Mouse (Mus musculus) midbrain, embryonic 12.5 days (tissue): Measurements from ENCODE around the gene Tceal8. TPM values are rescaled to one million over a fixed set of nuclear protein-coding genes. Genes with fewer than 3 reads are reported as not detected.
"Not testable (repeated sequence)": the region's sequence is repeated elsewhere in the genome, so short reads cannot be mapped to it uniquely, and the experiment has no call there.

ENCODE experiments used
- ATAC-seq: fragments of 200-750 bp; cut with Nextera tagmentation; 2 replicates; pipeline ENCODE4 v1.8.0; 2017; ENCODE audit warnings: low read depth, moderate TSS enrichment, moderate library complexity; ENCODE audit not compliant: low FRiP score
- H3K27ac ChIP-seq: fragments of 300-500 bp; sonication (generic); replicated peaks from 2 replicates; pipeline ENCODE4 v1.5.1; 2016; ENCODE audit warnings: mild to moderate bottlenecking
- H3K27me3 ChIP-seq: fragments of 300-500 bp; sonication (generic); 2 replicates; pipeline ENCODE4 v1.6.1; 2016; ENCODE audit warnings: mild to moderate bottlenecking
- H3K36me3 ChIP-seq: fragments of 300-500 bp; sonication (generic); 2 replicates; pipeline ENCODE4 v1.6.1; 2016
- H3K4me1 ChIP-seq: fragments of 300-500 bp; sonication (generic); 2 replicates; pipeline ENCODE4 v1.6.1; 2016
- H3K4me2 ChIP-seq: fragments of 300-500 bp; sonication (generic); replicated peaks from 2 replicates; pipeline ENCODE4 v1.6.1; 2016; ENCODE audit warnings: mild to moderate bottlenecking, moderate library complexity
- H3K4me3 ChIP-seq: fragments of 300-500 bp; sonication (generic); 2 replicates; pipeline ENCODE4 v1.5.1; 2016; ENCODE audit warnings: mild to moderate bottlenecking
- H3K9ac ChIP-seq: fragments of 300-500 bp; sonication (generic); replicated peaks from 2 replicates; pipeline ENCODE4 v1.6.1; 2016; ENCODE audit warnings: mild to moderate bottlenecking, moderate library complexity
- H3K9me3 ChIP-seq: fragments of 300-500 bp; sonication (generic); 2 replicates; pipeline ENCODE4 v1.6.1; 2016; ENCODE audit warnings: mild to moderate bottlenecking
- WGBS: fragments of 180-500 bp; shearing (Covaris S2); methylation state at CpG from one replicate; pipeline ENCODE4 v1.1.7; 2016; 5-methylcytosine and 5-hydroxymethylcytosine counted together
- polyA plus RNA-seq: library from polyadenylated mRNA; unstranded; fragments of >200 nt; fragmentation: Nextera tagmentation; extraction: Ambion mirVana; gene quantifications from 2 replicates; pipeline ENCODE4 v1.2.1, GENCODE M21; 2016

Gene Tceal8
- polyA plus RNA-seq, 1 experiment from 2014 or later, result 164 TPM

GRCm38 (mm10) chrX:136172786-136173185 lies 644 bp upstream of the Tceal8 start:
- Histone ChIP-seq H3K36me3 (no peaks in the 10 kb centered on the region), H3K9me3 (no peaks in the 10 kb centered on the region), H3K27me3 (no peaks in the 10 kb centered on the region; the same call in 1 of the 2 replicates), H3K4me2 (peak overlapping the region; percentile 45), H3K4me3 (peak overlapping the region; percentile 54), H3K27ac (peak overlapping the region; percentile 77; the same call in 1 of the 2 replicates), H3K9ac (peak overlapping the region; percentile 47; the same call in 1 of the 2 replicates), H3K4me1 (0 out of 2 replicates have a peak, but pooled peaks cover 2% of the 10 kb centered on the region)
- 39% methylated on average over 10 of the region's 10 CpGs for WGBS
- ATAC-seq, result no peak

DNA sequence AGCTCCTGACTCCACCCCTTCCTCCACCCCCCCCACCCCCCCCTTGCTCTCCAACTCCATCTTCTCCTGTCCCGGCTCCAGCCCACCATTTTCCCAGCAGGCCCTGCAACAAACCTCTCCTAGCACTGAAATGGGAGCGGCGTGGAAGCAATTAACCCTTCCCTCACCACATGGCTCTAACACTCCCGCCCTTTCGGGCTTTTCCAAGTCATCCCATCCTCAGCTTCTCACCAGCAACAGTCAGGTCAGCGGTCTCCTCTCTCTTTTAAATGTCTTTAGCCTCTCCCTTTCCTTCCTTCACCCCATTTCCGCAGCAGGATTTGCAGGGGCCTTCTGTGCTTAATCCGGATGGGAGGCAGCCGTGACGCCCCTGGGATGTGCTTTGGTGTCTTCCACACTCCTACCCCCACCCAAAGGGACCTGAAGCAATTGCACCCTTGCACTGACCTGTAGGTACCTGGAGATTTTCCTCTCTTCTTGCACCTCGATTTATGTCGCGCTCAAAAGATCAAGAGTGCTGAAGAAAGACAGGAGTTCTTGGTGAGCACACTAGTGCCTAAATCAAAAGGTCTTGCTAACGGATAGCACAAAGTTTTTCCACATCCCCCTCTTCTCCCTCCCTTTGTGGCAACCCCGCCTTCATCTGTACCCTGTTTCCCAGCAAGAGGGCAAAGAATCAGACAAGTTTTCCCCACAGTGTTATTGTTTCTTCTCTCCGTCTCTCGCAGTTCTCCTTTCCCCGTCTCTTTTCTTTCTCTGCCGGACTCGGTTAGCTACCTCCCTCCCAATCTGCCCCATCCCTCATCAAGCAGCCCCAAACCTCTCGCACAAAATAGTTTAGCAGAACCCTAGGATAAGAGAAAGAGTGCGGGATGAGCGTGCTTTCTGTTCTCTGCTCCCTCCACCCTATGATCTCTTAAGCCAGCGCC lies 689 bp downstream of the Tceal8 start:
- Histone ChIP-seq H3K27me3 (no peaks in the 10 kb centered on the region; the same call in 1 of the 2 replicates), H3K27ac (peak overlapping the region; percentile 78), H3K9ac (peak overlapping the region; percentile 65), H3K36me3 (no peaks in the 10 kb centered on the region), H3K4me2 (peak overlapping the region; percentile 51), H3K4me3 (peak overlapping the region; percentile 54), H3K9me3 (no peaks in the 10 kb centered on the region), H3K4me1 (0 out of 2 replicates have a peak, but pooled peaks cover 2% of the 10 kb centered on the region)
- whole genome bisulfite sequencing, result 19% methylated on average over 24 of the region's 24 CpGs
- ATAC-seq, result peak; percentile 68

DNA sequence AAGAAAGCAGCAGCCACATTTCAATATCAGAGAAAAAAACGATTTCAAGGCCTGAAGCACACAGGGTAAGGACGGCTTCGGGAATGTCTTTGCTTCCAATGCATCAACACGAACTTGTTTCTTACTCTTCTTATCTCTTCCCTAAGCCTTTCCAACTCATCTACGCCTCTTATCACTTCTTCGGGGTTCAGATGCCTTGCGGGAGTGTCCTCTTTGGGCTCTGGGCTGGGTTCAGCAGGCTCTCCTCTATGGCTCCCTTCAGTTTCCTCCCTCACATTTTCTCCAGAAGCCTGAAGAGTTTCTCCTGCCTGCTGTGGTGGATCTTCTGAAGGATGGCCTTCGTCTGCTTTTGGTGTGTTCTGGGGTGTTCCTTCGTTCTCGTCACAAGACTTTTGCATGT lies 1.5 kb downstream of the Tceal8 start:
- H3K4me3 ChIP-seq, result peak overlapping the region; percentile 54
- no peak for ATAC-seq
- no peaks in the 10 kb centered on the region; the same call in 1 of the 2 replicates for H3K27me3 ChIP-seq
- H3K9ac ChIP-seq, result no peak overlapping the region
- WGBS, result 65% methylated on average over 10 of the region's 10 CpGs
- peak overlapping the region; percentile 51 for H3K4me2 ChIP-seq
- no peaks in the 10 kb centered on the region for H3K36me3 ChIP-seq
- no peak overlapping the region for H3K27ac ChIP-seq
- H3K9me3 ChIP-seq, result no peaks in the 10 kb centered on the region
- H3K4me1 ChIP-seq, result 0 out of 2 replicates have a peak, but pooled peaks cover 2% of the 10 kb centered on the region

GRCm38 (mm10) chrX:136144195-136144594 lies 27.9 kb downstream of the Tceal8 start:
- 86% methylated on average over 7 of the region's 7 CpGs for WGBS
- H3K36me3 ChIP-seq, result no peaks in the 10 kb centered on the region
- H3K4me1 ChIP-seq, result no peaks in the 10 kb centered on the region
- no peak overlapping the region for H3K4me3 ChIP-seq
- no peaks in the 10 kb centered on the region for H3K9me3 ChIP-seq
- no peaks in the 10 kb centered on the region for H3K27me3 ChIP-seq
- no peak for ATAC-seq
- H3K4me2 ChIP-seq, result no peak overlapping the region
- no peak overlapping the region for H3K27ac ChIP-seq
- H3K9ac ChIP-seq, result no peak overlapping the region

GRCm38 (mm10) chrX:136143711-136144110 lies 28.4 kb downstream of the Tceal8 start:
- Histone ChIP-seq H3K27ac (no peak overlapping the region), H3K4me3 (no peak overlapping the region), H3K4me2 (no peak overlapping the region), H3K4me1 (no peaks in the 10 kb centered on the region), H3K36me3 (no peaks in the 10 kb centered on the region), H3K9ac (no peak overlapping the region), H3K27me3 (no peaks in the 10 kb centered on the region), H3K9me3 (no peaks in the 10 kb centered on the region)
- no peak for ATAC-seq
- WGBS, result 86% methylated on average over 2 of the region's 2 CpGs

DNA sequence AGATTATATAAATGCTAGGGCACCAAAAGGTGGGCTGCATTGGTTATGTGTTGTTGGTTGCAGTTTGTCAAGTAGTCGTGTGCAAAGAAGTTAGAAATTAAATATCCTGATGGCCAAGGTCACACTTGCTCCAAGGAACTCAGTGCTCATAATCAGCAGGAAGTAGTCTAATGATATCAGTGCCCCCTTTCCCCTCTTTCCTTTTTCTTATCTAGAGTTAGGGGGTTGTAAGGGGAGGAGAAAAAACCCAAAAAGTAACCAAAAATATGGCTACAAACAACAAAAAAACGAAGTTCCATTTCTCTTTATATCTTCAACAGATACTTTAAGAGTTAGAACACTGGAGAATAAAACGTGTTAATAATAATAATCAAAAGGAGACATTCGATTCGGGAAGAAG lies 30.8 kb downstream of the Tceal8 start:
- no peak overlapping the region for H3K9ac ChIP-seq
- no peaks in the 10 kb centered on the region for H3K27me3 ChIP-seq
- H3K27ac ChIP-seq, result no peak overlapping the region
- no peak overlapping the region for H3K4me2 ChIP-seq
- H3K4me1 ChIP-seq, result no peaks in the 10 kb centered on the region
- WGBS, result 84% methylated on average over 5 of the region's 5 CpGs
- H3K9me3 ChIP-seq, result no peaks in the 10 kb centered on the region
- no peak for ATAC-seq
- H3K36me3 ChIP-seq, result no peaks in the 10 kb centered on the region
- H3K4me3 ChIP-seq, result no peak overlapping the region

DNA sequence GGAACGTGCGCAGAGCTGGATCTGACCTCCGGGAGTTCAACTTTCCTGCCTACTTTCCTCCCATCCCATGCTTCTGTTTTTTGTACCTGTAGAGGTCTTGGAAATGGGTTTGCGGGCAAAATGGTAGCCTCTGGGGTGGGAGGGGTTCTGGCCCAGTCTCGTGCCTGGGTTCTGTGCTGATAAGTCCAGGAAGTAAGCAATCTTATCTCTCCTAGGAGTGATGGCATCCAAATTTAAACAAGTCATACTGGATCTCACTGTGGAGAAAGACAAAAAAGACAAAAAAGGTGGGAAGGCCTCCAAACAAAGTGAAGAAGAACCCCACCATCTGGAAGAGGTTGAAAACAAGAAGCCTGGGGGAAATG lies 32.5 kb downstream of the Tceal8 start:
- H3K36me3 ChIP-seq, H3K27ac ChIP-seq, H3K9me3 ChIP-seq, H3K4me1 ChIP-seq, H3K27me3 ChIP-seq, ATAC-seq: not testable (repeated sequence)
- peak overlapping the region; percentile 47 for H3K4me3 ChIP-seq
- H3K4me2 ChIP-seq, result peak overlapping the region; percentile 52
- 39% methylated on average over 5 of the region's 5 CpGs for WGBS
- peak overlapping the region; percentile 31; the same call in 1 of the 2 replicates for H3K9ac ChIP-seq

DNA sequence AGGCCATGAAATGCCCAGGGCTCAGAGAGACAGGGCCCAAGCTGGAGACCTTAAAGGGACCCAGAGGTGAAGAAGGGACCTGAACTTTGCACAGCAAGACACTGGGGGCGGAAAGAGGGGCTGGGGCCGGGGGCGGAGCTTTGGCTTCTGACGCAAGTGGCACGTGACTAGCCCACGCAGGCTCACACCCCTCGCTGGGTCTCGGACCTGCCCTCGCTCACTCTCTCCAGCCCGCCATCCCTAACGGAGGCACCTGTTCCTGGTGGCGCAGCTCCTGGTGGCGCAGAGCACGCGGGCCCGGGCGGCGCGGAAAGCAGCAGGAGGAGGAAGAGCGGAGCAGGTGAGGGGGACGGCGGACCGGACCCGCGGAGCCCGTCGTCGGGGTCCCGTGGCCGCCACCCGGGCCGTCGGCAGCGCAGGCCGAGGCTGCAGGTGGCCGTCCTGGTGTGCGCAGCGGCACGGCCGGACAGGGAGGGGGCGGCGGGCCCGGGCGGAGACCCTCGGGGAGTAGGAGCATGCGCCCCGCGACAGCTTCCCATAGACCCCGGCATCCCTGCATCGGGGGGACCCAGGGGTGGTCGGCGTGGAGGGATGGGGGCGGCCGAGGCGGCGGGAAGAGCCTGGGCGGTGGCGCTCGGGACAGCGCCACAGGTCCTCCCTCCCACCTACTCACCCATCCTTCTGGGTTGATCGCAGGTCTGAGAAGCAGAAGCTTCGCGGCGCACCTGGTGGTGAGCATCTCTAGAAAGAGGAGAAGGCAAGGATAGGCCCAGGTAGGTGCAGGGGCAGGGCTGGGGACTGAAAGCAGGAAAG lies 33.1 kb downstream of the Tceal8 start, which contains the start of gene Bex4:
Gene Bex4 (plus strand): TSS at position 170 of the 813 bp plus-strand sequence.
- Histone ChIP-seq H3K4me3 (peak within 1 kb of the TSS; percentile 47), H3K9ac (peak within 1 kb of the TSS; percentile 31), H3K4me2 (peak within 1 kb of the TSS; percentile 52)
- not testable (repeated sequence) for H3K9me3 ChIP-seq, H3K4me1 ChIP-seq, H3K27me3 ChIP-seq, H3K27ac ChIP-seq, H3K36me3 ChIP-seq
- peak; percentile 92 for ATAC-seq
- WGBS, result 43% methylated on average over 8 of the region's 64 CpGs

GRCm38 (mm10) chrX:136135559-136135958 lies 36.6 kb downstream of the Tceal8 start:
- 85% methylated on average over 4 of the region's 4 CpGs for WGBS
- ATAC-seq, result no peak

DNA sequence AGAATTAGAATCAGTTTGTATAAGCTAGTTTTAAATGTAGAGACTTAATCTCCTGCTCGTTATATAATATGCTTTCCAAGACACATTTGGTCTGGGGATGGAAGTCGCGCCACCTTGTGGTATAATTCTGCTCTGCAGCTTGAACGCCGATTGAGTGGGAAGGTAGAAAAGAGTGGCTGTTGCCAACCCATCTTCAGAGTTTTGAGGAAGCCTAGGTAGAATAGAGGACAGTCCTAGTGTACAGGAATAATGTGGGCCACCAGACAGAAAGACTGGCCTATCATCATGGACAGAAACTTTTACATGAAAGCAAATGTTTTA lies 44.4 kb downstream of the Tceal8 start:
- H3K4me1 ChIP-seq, result no peaks in the 10 kb centered on the region
- H3K36me3 ChIP-seq, result no peaks in the 10 kb centered on the region
- WGBS, result 21% methylated on average over 5 of the region's 5 CpGs
- no peak overlapping the region for H3K9ac ChIP-seq
- no peak overlapping the region for H3K4me2 ChIP-seq
- ATAC-seq, result no peak
- no peaks in the 10 kb centered on the region for H3K9me3 ChIP-seq
- no peaks in the 10 kb centered on the region for H3K27me3 ChIP-seq
- H3K4me3 ChIP-seq, result no peak overlapping the region
- no peak overlapping the region for H3K27ac ChIP-seq

More at GRCm38 (mm10) chrX:136135559-136135958, 36.6 kb downstream of the Tceal8 start:
- Histone ChIP-seq H3K9me3 (no peaks in the 10 kb centered on the region), H3K27ac (no peak overlapping the region), H3K36me3 (no peaks in the 10 kb centered on the region), H3K9ac (no peak overlapping the region), H3K4me2 (no peak overlapping the region), H3K27me3 (no peaks in the 10 kb centered on the region), H3K4me3 (no peak overlapping the region), H3K4me1 (no peaks in the 10 kb centered on the region)

DNA sequence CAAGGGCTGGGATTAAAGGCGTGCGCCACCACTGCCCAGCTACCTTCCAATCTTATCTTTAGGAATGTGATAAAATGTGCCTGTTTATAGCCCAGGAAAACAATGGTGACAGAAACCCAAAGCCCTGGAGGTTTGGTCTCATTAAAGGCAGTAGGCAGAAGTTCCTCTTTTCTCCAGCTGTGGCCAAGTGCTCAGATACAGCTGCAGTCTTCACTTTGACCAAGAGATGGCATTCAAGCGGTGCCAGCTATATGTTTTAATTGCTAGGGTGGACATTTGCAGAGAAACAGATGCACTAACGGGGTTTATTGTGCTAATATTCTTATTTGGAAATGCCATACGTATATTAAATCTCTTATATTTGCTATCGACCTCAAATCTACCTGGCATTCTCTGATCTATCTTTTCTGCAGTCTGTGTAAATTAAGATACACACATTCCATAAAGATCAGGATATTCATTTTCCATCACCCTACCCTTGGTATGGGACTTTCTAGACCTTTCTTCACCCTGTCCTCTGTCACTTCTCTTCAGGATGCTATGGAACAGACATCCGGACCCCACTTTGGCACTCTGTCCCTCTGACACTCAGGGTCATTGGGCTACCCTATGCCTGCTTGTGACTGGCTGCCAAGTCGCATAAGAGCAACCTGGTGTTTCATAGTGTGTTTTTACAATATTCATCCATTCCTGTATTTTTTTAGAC lies 45.0 kb downstream of the Tceal8 start:
- Histone ChIP-seq H3K27me3 (no peaks in the 10 kb centered on the region), H3K36me3 (no peaks in the 10 kb centered on the region), H3K9ac (no peak overlapping the region), H3K4me1 (no peaks in the 10 kb centered on the region), H3K4me2 (no peak overlapping the region), H3K27ac (no peak overlapping the region), H3K9me3 (no peaks in the 10 kb centered on the region), H3K4me3 (no peak overlapping the region)
- 66% methylated on average over 8 of the region's 8 CpGs for WGBS
- no peak for ATAC-seq
